Mouse (Mus musculus): ENCODE results near the gene Nrd1. TPM values are rescaled to one million over a fixed set of nuclear protein-coding genes. Genes with fewer than 3 reads are reported as not detected.

Nrd1 gene
- total and polyA plus RNA-seq, 3 experiments, result 24.2 to 883 (median 72.7) TPM

GRCm38 (mm10) chr4:109103145-109103883, 102.9 kb downstream of the Nrd1 start:
- Histone ChIP-seq H3K79me2 (ENCODE audit: control insufficient read depth, insufficient read depth, low read length, poor library complexity) (no peaks in the 10 kb centered on the region), H3K9ac (ENCODE audit: control insufficient read depth, low read depth, low read length, poor library complexity, severe bottlenecking) (no peak overlapping the region), H3K4me3 (ENCODE audit: control insufficient read depth in 1 of 2, insufficient read depth in 1 of 2, low read depth in 2 of 2, low read length in 2 of 2) (no peak overlapping the region), H3K27ac (ENCODE audit: control insufficient read depth, low read depth, low read length) (no peak overlapping the region), H3K9me3 (replicated peaks; ENCODE audit: insufficient read depth, low read length) (no peaks in the 10 kb centered on the region), H3K36me3 (ENCODE audit: control insufficient read depth in 1 of 2, insufficient read depth in 2 of 2, low read length in 2 of 2) (peaks cover 0 to 19% of the 10 kb centered on the region in 2 experiments; a peak in 3 of 4 replicates), H3K27me3 (ENCODE audit: control insufficient read depth in 1 of 2, insufficient read depth in 2 of 2, low read length in 2 of 2) (no peaks in the 10 kb centered on the region), H3K4me1 (ENCODE audit: control insufficient read depth in 1 of 2, insufficient read depth in 2 of 2, low read length in 2 of 2) (peaks cover 6 to 9% of the 10 kb centered on the region in 2 experiments; a peak in 3 of 4 replicates)
- DNase-seq (ENCODE audit: low read depth, low spot score), result no peak
- TF ChIP-seq NELFE (IDR thresholded peaks at IDR 0.05; ENCODE audit: low read depth, low read length) (no peak), MYC (IDR thresholded peaks at IDR 0.05; ENCODE audit: low read depth, low read length) (no peak), TCF12 (IDR thresholded peaks at IDR 0.05; ENCODE audit: low read depth, low read length) (no peak), KAT2A (conservative IDR thresholded peaks at IDR 0.05; ENCODE audit: low read depth, low read length) (no peak), MEF2A (IDR thresholded peaks at IDR 0.05; ENCODE audit: extremely low read depth, insufficient replicate concordance, low read depth, low read length, poor library complexity, severe bottlenecking) (no peak), POLR2A (IDR thresholded peaks at IDR 0.05; ENCODE audit: control insufficient read depth in 1 of 2, insufficient read depth in 1 of 2, low read depth in 1 of 2, low read length in 2 of 2, poor library complexity in 1 of 2) (no peak), USF2 (IDR thresholded peaks at IDR 0.05; ENCODE audit: borderline replicate concordance in 1 of 2, insufficient read depth in 1 of 2, low read depth in 1 of 2, low read length in 2 of 2) (no peak), MXI1 (IDR thresholded peaks at IDR 0.05; ENCODE audit: low read depth, low read length) (no peak), ZNF384 (IDR thresholded peaks at IDR 0.05; ENCODE audit: low read depth, low read length) (no peak), MYB (IDR thresholded peaks at IDR 0.05; ENCODE audit: low read depth, low read length) (no peak), USF1 (IDR thresholded peaks at IDR 0.05; ENCODE audit: low read depth, low read length) (no peak), ETS1 (IDR thresholded peaks at IDR 0.05; ENCODE audit: low read depth, low read length) (no peak)

- H3K27me3 ChIP-seq (ENCODE audit: control insufficient read depth in 1 of 2, insufficient read depth in 2 of 2, low read length in 2 of 2), result no peaks in the 10 kb centered on the region
- peaks cover 0 to 10% of the 10 kb centered on the region in 2 experiments; a peak in 2 of 4 replicates for H3K36me3 ChIP-seq (ENCODE audit: control insufficient read depth in 1 of 2, insufficient read depth in 2 of 2, low read length in 2 of 2)
- no peak overlapping the region for H3K9ac ChIP-seq (ENCODE audit: control insufficient read depth, low read depth, low read length, poor library complexity, severe bottlenecking)
- H3K9me3 ChIP-seq (replicated peaks; ENCODE audit: insufficient read depth, low read length), result no peaks in the 10 kb centered on the region
- no peak overlapping the region for H3K4me3 ChIP-seq (ENCODE audit: control insufficient read depth in 1 of 2, insufficient read depth in 1 of 2, low read depth in 2 of 2, low read length in 2 of 2)
- H3K27ac ChIP-seq (ENCODE audit: control insufficient read depth, low read depth, low read length), result no peak overlapping the region
- no peaks in the 10 kb centered on the region for H3K79me2 ChIP-seq (ENCODE audit: control insufficient read depth, insufficient read depth, low read length, poor library complexity)
- DNase-seq (ENCODE audit: low read depth, low spot score), result peak; percentile 39
- peaks cover 3 to 5% of the 10 kb centered on the region in 2 experiments; a peak in 3 of 4 replicates for H3K4me1 ChIP-seq (ENCODE audit: control insufficient read depth in 1 of 2, insufficient read depth in 2 of 2, low read length in 2 of 2)
- TF ChIP-seq ELF1 (IDR thresholded peaks at IDR 0.05; ENCODE audit: low read depth, low read length) (no peak), CTCF (IDR thresholded peaks at IDR 0.05 in 2 of 3, conservative IDR thresholded peaks at IDR 0.05 in 1 of 3; ENCODE audit: control insufficient read depth in 1 of 3, insufficient read depth in 1 of 3, low read depth in 2 of 3, low read length in 3 of 3, poor library complexity in 1 of 3, severe bottlenecking in 1 of 3) (no peak), POLR2AphosphoS5 (IDR thresholded peaks at IDR 0.05; ENCODE audit: borderline replicate concordance, low read depth, low read length) (no peak), ETS1 (IDR thresholded peaks at IDR 0.05; ENCODE audit: low read depth, low read length) (peak; percentile 42; the same call in 1 of the 2 replicates), USF1 (IDR thresholded peaks at IDR 0.05; ENCODE audit: low read depth, low read length) (no peak), SMC3 (IDR thresholded peaks at IDR 0.05; ENCODE audit: low read depth, low read length) (no peak), TCF12 (IDR thresholded peaks at IDR 0.05; ENCODE audit: low read depth, low read length) (no peak), RCOR1 (IDR thresholded peaks at IDR 0.05; ENCODE audit: low read depth, low read length) (peak; percentile 14; the same call in 1 of the 2 replicates), TAL1 (IDR thresholded peaks at IDR 0.05; ENCODE audit: low read length) (no peak), HCFC1 (IDR thresholded peaks at IDR 0.05; ENCODE audit: low read depth, low read length) (no peak), GABPA (IDR thresholded peaks at IDR 0.05; ENCODE audit: low read depth, low read length) (no peak), MXI1 (IDR thresholded peaks at IDR 0.05; ENCODE audit: low read depth, low read length) (no peak), MAX (IDR thresholded peaks at IDR 0.05; ENCODE audit: low read length) (no peak), ZC3H11A (IDR thresholded peaks at IDR 0.05; ENCODE audit: low read depth, low read length) (no peak), MYB (IDR thresholded peaks at IDR 0.05; ENCODE audit: low read depth, low read length) (no peak), ZKSCAN1 (IDR thresholded peaks at IDR 0.05; ENCODE audit: low read depth, low read length) (no peak), POLR2AphosphoS2 (IDR thresholded peaks at IDR 0.05; ENCODE audit: low read length) (no peak), EP300 (IDR thresholded peaks at IDR 0.05; ENCODE audit: low read depth in 1 of 2, low read length in 2 of 2) (no peak; a peak in 1 of 4 replicates), RAD21 (IDR thresholded peaks at IDR 0.05; ENCODE audit: low read depth, low read length) (no peak), USF2 (IDR thresholded peaks at IDR 0.05; ENCODE audit: borderline replicate concordance in 1 of 2, insufficient read depth in 1 of 2, low read depth in 1 of 2, low read length in 2 of 2) (no peak), MEF2A (IDR thresholded peaks at IDR 0.05; ENCODE audit: extremely low read depth, insufficient replicate concordance, low read depth, low read length, poor library complexity, severe bottlenecking) (no peak), MAFK (IDR thresholded peaks at IDR 0.05; ENCODE audit: borderline replicate concordance, low read depth, low read length) (no peak), MAZ (IDR thresholded peaks at IDR 0.05; ENCODE audit: low read depth, low read length) (no peak), KAT2A (conservative IDR thresholded peaks at IDR 0.05; ENCODE audit: low read depth, low read length) (no peak)
Measured at GRCm38 (mm10) chr4:109105254-109105653, 104.8 kb downstream of the Nrd1 start.

Measured in MEL (cell line).